In genomic region chr12:52691552-52691951, GRCm38 (mm10) we compare ENCODE assay signal across 18 mouse cellular contexts. TPM values are rescaled to one million over a fixed set of nuclear protein-coding genes. Genes with fewer than 3 reads are reported as not detected.
"Had no signal": no experiment of that assay in that cellular context is flagged by ENCODE, and none has a peak within 500 bp of the region (broad histone marks: within the 10 kb centered on the region; RNA-seq: fewer than 3 reads in every experiment).

No protein-coding gene starts in this region.

- H3K4me1 ChIP-seq: kidney, embryonic 15.5 days; midbrain, embryonic 12.5 days had no signal

- H3K9me3 ChIP-seq: intestine, embryonic 15.5 days; kidney, embryonic 15.5 days; liver, embryonic 12.5 days; liver, embryonic 15.5 days; lung, embryonic 15.5 days; midbrain, embryonic 12.5 days had no signal

- DNase-seq: kidney, postnatal 10 days; layer of hippocampus, postnatal 36 days; lung, adult 18-20 months; lung, postnatal 10 days; lung, postnatal 36 days; right cerebral cortex, adult 18-20 months; right cerebral cortex, postnatal 14 days; right cerebral cortex, postnatal 4 days; thymus, adult 2 months had no signal

- H3K27me3 ChIP-seq: intestine, embryonic 15.5 days; kidney, embryonic 15.5 days; liver, embryonic 12.5 days; liver, embryonic 15.5 days; lung, embryonic 15.5 days; midbrain, embryonic 12.5 days had no signal

- H3K4me3 ChIP-seq: intestine, embryonic 15.5 days; kidney, embryonic 15.5 days; left cerebral cortex, adult 2 months; liver, embryonic 12.5 days; liver, embryonic 15.5 days; lung, embryonic 15.5 days; midbrain, embryonic 12.5 days had no signal

- H3K4me2 ChIP-seq: intestine, embryonic 15.5 days; kidney, embryonic 15.5 days; lung, embryonic 15.5 days; midbrain, embryonic 12.5 days had no signal

- ATAC-seq: midbrain, embryonic 16.5 days had no signal

- H3K9ac ChIP-seq: intestine, embryonic 15.5 days; kidney, embryonic 15.5 days; liver, embryonic 12.5 days; liver, embryonic 15.5 days; lung, embryonic 15.5 days; midbrain, embryonic 12.5 days had no signal

- H3K27ac ChIP-seq: intestine, embryonic 15.5 days; kidney, embryonic 15.5 days; left cerebral cortex, adult 2 months; liver, embryonic 15.5 days; lung, embryonic 15.5 days; midbrain, embryonic 12.5 days had no signal

- H3K36me3 ChIP-seq: intestine, embryonic 15.5 days; kidney, embryonic 15.5 days; liver, embryonic 12.5 days; liver, embryonic 15.5 days; lung, embryonic 15.5 days; midbrain, embryonic 12.5 days had no signal

RNA-seq across cellular contexts. Expression of gene Akap6, which starts 7.6 kb away (rescaled TPM):
- total RNA-seq: monocyte, adult 5-6 weeks had no signal
